Mouse (Mus musculus) thymus, adult 18-20 months (tissue): ENCODE results near the gene Ino80e.
"Not testable (repeated sequence)": the region's sequence is repeated elsewhere in the genome, so short reads cannot be mapped to it uniquely, and the experiment has no call there.

Experiments used
- DNase-seq, 2 experiments: peaks; one replicate each; pipeline ENCODE4 v3.0.0; 2022; ENCODE audit warnings: mixed read lengths in 2 of 2

Ino80e gene

DNA sequence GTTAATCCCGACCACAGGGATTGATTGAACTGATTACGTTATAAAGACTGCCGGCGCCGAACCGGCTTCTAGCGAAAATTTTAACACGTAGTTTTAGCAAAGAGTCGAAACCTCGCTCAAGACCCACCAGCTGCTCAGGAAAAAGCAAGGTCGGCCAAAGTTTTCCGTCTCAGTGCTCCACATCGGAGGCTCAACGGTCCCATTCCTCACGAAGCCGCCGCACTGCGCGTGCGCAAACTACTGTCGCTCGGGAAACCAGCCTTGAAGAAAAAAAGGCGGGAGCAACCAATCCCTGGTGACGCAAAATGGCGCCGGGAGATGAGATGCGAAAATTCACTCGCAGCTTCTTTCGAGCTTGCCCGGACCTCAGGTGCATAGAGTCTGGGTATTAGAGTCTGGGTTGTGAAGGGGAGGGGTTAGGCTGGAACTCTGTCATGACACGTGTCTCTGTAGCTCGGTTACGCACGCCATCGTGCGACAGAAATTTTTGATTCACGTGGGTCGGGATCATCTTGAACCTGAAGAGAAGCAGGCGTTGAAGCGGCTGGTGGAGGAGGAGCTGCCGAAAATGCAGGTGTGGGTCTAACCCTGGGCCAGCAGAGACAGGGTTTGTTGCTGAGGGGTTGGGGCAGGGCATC is at the start of gene Ino80e:
TSS of gene Ino80e (minus strand) at position 231 of the 638 bp plus-strand sequence.
- DNase-seq: peak; percentile 84 to 88

DNA sequence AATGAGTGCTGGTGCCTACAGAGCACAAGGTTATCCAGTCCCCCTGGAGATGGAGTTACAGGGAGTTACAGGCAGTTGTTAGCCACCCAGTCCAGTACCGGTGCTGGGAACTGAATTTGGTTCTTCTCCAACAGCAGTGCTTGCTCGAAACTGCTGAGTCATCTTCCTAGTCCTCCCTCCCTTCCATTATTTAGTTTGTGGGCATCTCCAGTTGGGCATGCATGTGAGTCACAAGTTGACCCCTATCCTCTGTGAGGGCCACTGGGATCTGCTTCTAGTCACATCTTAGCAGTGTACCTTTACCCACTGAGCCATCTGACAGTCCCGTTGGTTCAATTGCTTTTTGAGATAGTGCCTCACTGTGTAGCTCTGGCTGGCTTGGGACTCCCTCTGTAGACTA is 43.4 kb upstream of the Ino80e start:
- no peak for DNase-seq

DNA sequence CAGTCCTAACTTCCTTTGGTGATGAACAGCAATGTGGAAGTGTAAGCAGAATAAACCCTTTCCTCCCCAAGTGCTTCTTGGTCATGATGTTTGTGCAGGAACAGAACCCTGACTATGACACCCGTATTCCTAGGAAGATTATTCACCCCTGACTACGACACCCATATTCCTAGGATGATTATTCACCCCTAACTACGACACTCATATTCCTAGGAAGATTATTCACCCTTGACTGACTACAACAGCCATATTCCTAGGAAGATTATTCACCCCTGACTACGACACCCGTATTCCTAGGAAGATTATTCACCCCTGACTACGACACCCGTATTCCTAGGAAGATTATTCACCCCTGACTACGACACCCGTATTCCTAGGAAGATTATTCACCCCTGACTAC is 37.6 kb upstream of the Ino80e start:
- DNase-seq: not testable (repeated sequence)

GRCm38 (mm10) chr7:126898102-126898990 is 36.2 kb upstream of the Ino80e start:
- DNase-seq: peak; percentile 84 to 85

- DNase-seq: no peak
Observed at GRCm38 (mm10) chr7:126897390-126898101, 35.4 kb upstream of the Ino80e start.

DNA sequence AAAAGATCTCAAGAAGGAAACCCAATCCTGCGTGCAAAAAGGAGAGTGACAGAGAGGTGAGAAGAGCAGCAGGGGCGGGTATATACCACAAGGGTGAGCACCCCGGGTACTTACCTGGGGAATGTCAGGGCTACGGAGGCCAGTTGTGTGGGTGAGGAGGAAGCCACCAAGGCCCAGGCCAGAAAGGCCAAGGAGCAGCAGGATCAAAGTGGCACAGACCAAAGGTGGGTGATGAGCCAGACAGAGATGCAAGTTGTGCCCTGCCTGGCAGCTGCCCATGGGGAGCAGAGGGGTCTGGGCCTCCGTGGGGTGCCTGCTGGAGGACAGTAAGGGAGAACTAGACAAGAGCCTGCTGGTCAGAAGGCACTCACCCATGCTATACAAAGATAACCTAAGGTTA is 34.7 kb upstream of the Ino80e start:
- DNase-seq: no peak

- DNase-seq: peak in 1 of 2 experiments; percentile 14
Observed at GRCm38 (mm10) chr7:126888852-126889251, 26.7 kb upstream of the Ino80e start.

- DNase-seq: no peak
Observed at GRCm38 (mm10) chr7:126887281-126887680, 25.1 kb upstream of the Ino80e start.

GRCm38 (mm10) chr7:126884286-126885164 is 22.3 kb upstream of the Ino80e start, which contains the start of gene Taok2:
Taok2 (minus strand) TSS chr7:126884703.
- peak; percentile 94 to 95 for DNase-seq

DNA sequence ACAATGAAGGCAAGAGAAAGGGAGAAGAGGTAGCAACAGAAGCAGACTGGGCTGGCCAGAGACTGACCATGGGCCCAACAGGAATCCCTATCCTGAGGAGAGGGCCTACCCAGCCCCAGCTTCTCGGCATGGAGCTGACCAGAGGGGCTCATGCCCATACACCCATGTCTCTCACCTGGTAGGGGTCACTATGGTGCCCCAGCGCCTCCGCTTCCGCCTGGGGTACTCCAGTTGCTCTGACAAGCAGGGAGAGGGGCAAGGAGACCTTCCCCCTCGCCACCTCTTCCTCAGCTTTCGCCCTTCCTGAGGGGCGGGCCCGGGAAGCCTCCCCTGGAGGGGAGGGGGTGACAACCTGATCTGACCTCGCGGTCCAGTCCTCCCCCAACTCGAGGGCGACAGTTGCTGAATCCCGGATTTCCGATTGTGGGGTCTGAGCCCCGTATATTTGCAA is 21.6 kb upstream of the Ino80e start:
- peak; percentile 35 to 59 for DNase-seq

GRCm38 (mm10) chr7:126881040-126881439 is 18.9 kb upstream of the Ino80e start:
- no peak for DNase-seq

DNA sequence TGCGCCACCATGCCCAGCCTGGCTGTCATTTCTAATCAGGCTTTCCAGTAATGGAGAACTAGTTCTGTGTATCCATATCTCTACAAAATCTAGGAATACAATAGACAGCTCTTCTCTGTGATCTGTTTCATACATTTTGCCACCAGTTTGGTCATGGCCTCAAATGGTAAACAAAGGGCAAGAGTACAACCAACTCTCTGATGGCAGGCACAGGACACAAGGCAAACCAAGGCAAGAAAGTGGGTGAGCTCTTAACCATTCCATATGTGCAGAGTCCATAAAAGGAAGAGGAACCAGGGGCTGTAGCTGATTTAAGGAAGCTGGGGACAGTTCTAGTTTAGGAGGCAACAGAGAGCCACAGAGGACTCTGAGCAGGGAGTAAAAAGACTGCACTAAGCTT is 15.1 kb upstream of the Ino80e start:
- DNase-seq: no peak

DNA sequence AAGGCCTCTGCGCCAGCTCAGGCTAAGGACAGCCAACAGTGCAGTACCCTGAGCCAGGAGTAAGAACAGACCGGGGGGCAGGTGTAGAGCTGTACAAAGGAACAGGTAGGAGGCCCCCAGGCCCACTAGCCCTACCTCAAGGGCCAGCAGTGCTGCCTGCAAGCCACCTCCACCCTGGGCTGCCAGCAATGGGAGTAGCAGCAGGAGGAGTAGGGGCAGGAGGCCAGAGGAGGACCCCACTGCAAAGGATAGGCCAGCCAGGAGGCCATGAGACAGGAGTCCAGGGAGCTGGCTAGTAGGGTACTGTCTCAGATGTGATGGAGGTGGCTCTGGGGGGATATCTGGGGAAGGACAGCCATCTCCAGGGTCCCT is 8.3 kb upstream of the Ino80e start:
- DNase-seq: no peak

DNA sequence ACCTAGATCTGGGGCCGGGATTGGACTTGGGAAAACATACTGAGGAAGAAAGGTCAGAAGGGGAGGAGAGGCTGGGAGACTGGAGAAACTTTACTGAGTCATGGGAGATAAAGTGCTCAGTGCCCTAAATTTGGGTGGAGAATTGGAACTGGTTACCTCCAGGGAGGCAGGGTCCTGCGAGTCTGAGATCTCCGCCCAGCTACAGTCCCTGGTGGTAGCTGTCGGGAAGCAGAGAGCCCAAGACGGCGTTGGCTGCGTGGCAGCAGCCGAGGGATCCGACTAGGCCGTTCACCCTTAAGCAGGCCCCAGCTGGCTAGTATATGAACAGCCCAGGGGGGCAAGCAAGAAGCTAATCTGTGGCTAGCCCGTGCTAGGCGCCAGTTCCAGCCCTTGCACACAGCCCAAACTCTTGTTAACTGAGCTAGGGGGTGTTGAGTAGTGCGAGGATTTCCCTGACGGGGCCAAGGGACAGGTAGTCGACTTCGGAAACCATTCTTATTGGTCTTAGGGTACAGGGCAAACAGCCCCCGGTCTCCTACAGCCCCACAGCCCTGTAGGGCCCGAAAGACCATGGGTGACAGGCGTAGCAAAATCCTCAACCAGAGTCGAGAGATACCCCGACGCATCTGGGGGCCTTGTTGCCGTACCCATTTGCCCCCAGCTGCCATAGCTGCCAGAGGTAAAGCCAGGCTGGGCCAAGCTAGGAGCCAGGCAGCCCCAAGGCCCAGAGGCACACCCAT is 7.8 kb upstream of the Ino80e start:
- no peak for DNase-seq

DNA sequence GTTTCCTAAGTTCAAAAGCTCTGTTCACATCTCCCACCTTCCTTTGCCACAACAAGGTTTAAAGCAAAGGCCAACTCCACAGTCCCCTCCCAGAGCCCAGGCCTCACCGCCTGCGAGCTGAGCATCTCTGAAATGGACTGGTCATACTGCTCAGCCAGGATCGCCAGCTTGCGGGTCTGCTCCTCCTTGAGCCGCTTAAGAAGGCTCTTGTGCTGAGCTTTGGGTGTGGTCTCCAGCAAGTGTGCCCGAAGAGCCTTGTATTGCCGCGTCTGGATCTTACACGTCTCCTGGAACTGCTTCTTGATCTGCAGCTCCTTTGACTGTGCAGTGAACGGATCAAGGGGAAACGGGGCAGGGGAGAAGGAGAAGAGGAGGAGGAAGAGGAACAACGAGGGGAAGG is 5.8 kb upstream of the Ino80e start:
- DNase-seq: no peak

GRCm38 (mm10) chr7:126867534-126867933 is 5.4 kb upstream of the Ino80e start:
- no peak for DNase-seq

DNA sequence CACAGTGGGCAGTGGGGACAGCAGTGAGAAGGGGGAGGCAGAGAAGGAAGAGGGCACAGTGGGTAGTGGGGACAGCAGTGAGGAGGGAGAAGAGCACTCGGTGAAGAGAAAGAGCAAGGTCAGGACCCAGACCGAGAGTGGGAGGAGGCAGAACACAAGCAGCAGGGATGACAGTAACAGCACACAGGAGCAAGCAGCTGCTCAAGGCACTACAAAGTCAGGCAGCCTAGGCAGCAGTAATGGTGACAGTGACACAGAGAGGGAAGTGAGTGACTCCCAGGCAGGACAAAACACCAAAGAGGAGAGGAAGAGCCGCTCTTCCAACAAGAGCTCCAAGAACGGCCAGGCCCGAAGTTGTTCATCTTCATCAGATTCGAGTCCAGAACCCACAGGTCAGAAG is 1.6 kb upstream of the Ino80e start:
- DNase-seq: no peak

DNA sequence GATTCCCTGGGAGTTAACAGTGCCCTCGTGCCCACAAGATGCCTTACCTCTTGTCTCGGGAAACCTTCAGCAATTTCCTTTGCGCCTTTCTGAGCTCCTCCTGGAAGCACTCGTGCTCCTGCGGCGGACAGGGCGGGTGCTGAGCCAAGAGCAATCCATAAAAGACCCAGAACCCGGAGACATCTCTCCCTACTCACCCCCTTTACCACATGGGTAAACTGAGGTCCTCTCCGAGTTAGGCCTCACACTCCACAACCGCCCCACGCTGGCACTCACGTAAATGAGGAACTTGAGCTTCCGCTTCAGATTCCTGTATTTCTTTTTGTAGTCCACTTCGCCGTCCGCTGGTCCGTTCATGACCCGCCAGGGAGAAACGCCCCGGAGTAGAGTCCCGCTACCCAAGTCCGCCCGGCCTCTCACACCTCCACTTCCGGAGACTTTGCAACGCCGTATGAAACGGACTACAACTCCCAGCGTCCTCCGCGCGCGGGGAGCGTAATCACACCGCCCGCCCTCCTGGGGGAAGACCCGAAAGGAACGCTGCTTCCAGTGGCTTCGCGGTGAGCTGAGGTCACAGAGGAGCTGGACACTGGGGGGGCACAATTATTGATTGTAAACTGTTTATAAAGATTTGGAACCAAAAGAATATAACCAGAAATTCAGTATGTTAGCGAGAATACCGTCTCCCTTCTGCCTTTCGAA is 597 bp downstream of the Ino80e start, which contains the start of gene Hirip3:
TSS of gene Hirip3 (plus strand) at position 544 of the 702 bp plus-strand sequence.
- peak; percentile 88 to 94 for DNase-seq

- DNase-seq: no peak
Observed at GRCm38 (mm10) chr7:126860987-126861386, 1.2 kb downstream of the Ino80e start.

DNA sequence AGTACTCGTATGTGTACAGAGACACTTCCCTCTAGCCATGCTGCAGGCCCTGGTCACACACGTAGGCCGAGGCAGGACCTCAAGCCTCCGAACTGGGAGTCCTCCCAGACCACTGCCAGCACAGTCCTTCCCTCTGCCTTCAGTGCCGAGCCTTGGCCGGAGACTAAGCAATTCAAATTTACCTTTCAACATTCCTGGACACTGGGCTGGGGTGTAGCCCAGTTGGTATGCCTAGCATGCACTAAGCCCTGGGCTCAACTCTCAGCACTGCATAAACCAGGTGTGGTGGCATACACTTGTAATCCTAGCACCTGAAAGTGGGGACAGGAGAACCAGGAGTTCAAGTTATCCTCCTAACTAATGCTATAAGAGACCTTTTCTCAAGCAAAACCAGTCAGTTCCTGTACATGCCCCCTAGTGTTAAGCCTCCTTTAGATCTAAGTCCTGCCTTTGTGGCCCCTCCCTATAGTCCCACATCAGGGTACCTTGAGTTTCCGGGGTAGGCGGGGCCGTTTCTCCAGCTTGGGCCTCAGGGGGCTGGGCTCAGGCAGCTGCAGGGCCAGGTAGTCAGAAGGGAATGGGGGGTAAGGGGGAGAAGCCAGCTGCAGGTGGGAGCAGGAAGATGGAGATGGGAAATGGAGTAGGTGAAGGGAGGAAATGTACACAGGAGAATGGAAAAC is 5.3 kb downstream of the Ino80e start:
- DNase-seq: peak; percentile 44 to 57
